Mouse (Mus musculus): ENCODE results near the gene Cyld. TPM values are rescaled to one million over a fixed set of nuclear protein-coding genes. Genes with fewer than 3 reads are reported as not detected.

Cyld gene
- total and polyA plus RNA-seq, 3 experiments: 4.8 to 29.4 (median 27.1) TPM

DNA sequence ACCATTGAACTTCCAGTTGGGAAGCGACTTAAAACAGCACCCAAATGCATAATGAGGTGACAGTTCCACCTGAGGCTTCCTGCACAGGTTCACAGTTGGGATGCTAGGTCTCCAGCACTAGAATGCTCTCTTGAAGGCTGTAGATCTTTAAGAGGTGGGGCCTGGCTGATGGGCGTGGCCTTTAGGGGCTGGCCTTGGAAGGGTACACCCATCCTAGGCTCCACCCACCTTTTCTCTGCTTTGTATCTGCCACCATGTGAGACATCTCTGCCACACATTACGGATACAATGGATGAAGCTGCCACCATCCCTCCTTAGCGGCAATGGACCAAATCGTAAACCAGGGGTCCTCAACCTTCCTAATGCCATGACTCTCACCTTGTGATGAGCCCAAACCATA is 99.1 kb downstream of the Cyld start:
- no peaks in the 10 kb centered on the region for H3K36me3 ChIP-seq (ENCODE audit: control insufficient read depth, insufficient read depth, low read length)
- no peak overlapping the region for H3K9ac ChIP-seq (ENCODE audit: low read depth, low read length)
- TF ChIP-seq CTCF (IDR thresholded peaks at IDR 0.05) (no peak), EP300 (IDR thresholded peaks at IDR 0.05; ENCODE audit: insufficient read depth, low read depth, low read length) (no peak), POLR2A (IDR thresholded peaks at IDR 0.05; ENCODE audit: insufficient read depth, low read depth, low read length) (no peak)
- H3K4me3 ChIP-seq: no peak overlapping the region
- WGBS: 80% methylated on average over 5 of the region's 5 CpGs
- intact Hi-C loops (cut with DNase I): no loop called here
- H3K27me3 ChIP-seq (ENCODE audit: control insufficient read depth, insufficient read depth, low read length): peaks cover 2% of the 10 kb centered on the region; the same call in 1 of the 2 replicates
- H3K4me1 ChIP-seq (ENCODE audit: control insufficient read depth, insufficient read depth, low read length): no peaks in the 10 kb centered on the region
- no peak overlapping the region for H3K27ac ChIP-seq
- DNase-seq: no peak
- H3K79me2 ChIP-seq (replicated peaks; ENCODE audit: control insufficient read depth, insufficient read depth, low read length): no peaks in the 10 kb centered on the region

- Histone ChIP-seq H3K27me3 (ENCODE audit: control insufficient read depth, insufficient read depth, low read length) (peaks cover 2% of the 10 kb centered on the region; the same call in 1 of the 2 replicates), H3K79me2 (replicated peaks; ENCODE audit: control insufficient read depth, insufficient read depth, low read length) (no peaks in the 10 kb centered on the region), H3K4me1 (ENCODE audit: control insufficient read depth, insufficient read depth, low read length) (no peaks in the 10 kb centered on the region), H3K36me3 (ENCODE audit: control insufficient read depth, insufficient read depth, low read length) (no peaks in the 10 kb centered on the region), H3K9ac (ENCODE audit: low read depth, low read length) (no peak overlapping the region), H3K4me3 (no peak overlapping the region), H3K27ac (no peak overlapping the region)
- no peak for TF ChIP-seq CTCF (IDR thresholded peaks at IDR 0.05)
- no peak for TF ChIP-seq EP300 (IDR thresholded peaks at IDR 0.05; ENCODE audit: insufficient read depth, low read depth, low read length)
- WGBS: 84% methylated on average over 9 of the region's 9 CpGs
- DNase-seq: no peak
- intact Hi-C loops (cut with DNase I): no loop called here
These were observed 99.8 kb downstream of the Cyld start for GRCm38 (mm10) chr8:88796651-88797050.

Other genes starting within 250 kb of the Cyld start
- gene Nkd1, start 175.7 kb upstream of the Cyld start, total RNA-seq (2021): 1 to 10 TPM; 2.3 to 2.9 TPM
- 3.4 and 3.6 TPM in 2 replicates for gene Nkd1, start 175.7 kb upstream of the Cyld start, polyA plus RNA-seq (2012; rRNA removed)
- gene Snx20, start 60.9 kb upstream of the Cyld start, total RNA-seq (2021): 1 to 10 TPM; 1.0 to 1.6 TPM
- 0.76 and 1.1 TPM in 2 replicates for gene Snx20, start 60.9 kb upstream of the Cyld start, polyA plus RNA-seq (2012; rRNA removed)
- gene Nod2, start 49.7 kb upstream of the Cyld start, total RNA-seq (2021): 1 to 10 TPM; 1.1 to 1.5 TPM
- 1.3 and 1.9 TPM in 2 replicates for gene Nod2, start 49.7 kb upstream of the Cyld start, polyA plus RNA-seq (2012; rRNA removed)